Mouse (Mus musculus) liver, adult 10 weeks (tissue): ENCODE results near the gene Uts2. TPM values are rescaled to one million over a fixed set of nuclear protein-coding genes. Genes with fewer than 3 reads are reported as not detected.

Experiments used
- polyA plus RNA-seq: library from polyadenylated mRNA; stranded (reverse); fragments of 350-450 nt; fragmentation: Illumina TruSeq; extraction: RNeasy Lipid Tissue Mini Kit (QIAGEN cat#74804); gene quantifications from one replicate; pipeline ENCODE4 v1.2.3, GENCODE M21; 2014; ENCODE audit warnings: low read depth, low replicate concordance

The Uts2 gene
- not detected for polyA plus RNA-seq

GRCm38 (mm10) chr4:150996797-150997196 lies at the start of gene Uts2:
TSS of gene Uts2 (plus strand) at chr4:150997097.

GRCm38 (mm10) chr4:151044037-151044943 lies 47.4 kb downstream of the Uts2 start, which contains the start of gene Per3:
TSS of gene Per3 (minus strand) at chr4:151044665.

Other genes with a start within 250 kb of the Uts2 start
- gene Errfi1, start 143.2 kb upstream of the Uts2 start, polyA plus RNA-seq = 670 TPM
- 63.4 TPM for gene Park7, start 82.7 kb upstream of the Uts2 start, polyA plus RNA-seq
- gene Tnfrsf9, start 82.5 kb upstream of the Uts2 start, polyA plus RNA-seq = not detected
- gene Per3, start 47.6 kb downstream of the Uts2 start, polyA plus RNA-seq = 1.2 TPM
- 21.6 TPM for gene Vamp3, start 60.9 kb downstream of the Uts2 start, polyA plus RNA-seq
- not detected for gene Gm13090, start 92.5 kb downstream of the Uts2 start, polyA plus RNA-seq